Mouse (Mus musculus) lung, embryonic 14.5 days (tissue): ENCODE measurements around the gene Pogz. TPM values are rescaled to one million over a fixed set of nuclear protein-coding genes. Genes with fewer than 3 reads are reported as not detected.

Experiments
- ATAC-seq: fragments of 200-750 bp; cut with Nextera tagmentation; 2 replicates; pipeline ENCODE4 v1.8.0; 2017; ENCODE audit warnings: mild to moderate bottlenecking, moderate TSS enrichment, moderate library complexity; ENCODE audit not compliant: insufficient read depth
- DNase-seq: peaks from one replicate; pipeline ENCODE4 v3.0.0-alpha.2; 2015
- H3K27ac ChIP-seq: fragments of 300-500 bp; sonication (generic); 2 replicates; pipeline ENCODE4 v1.5.1; 2014; ENCODE audit warnings: low read depth, mild to moderate bottlenecking, moderate library complexity
- H3K27me3 ChIP-seq: fragments of 300-500 bp; sonication (generic); 2 replicates; pipeline ENCODE4 v1.6.1; 2014; ENCODE audit warnings: low read length, control low read depth; ENCODE audit not compliant: insufficient read depth
- H3K36me3 ChIP-seq: fragments of 300-500 bp; sonication (generic); 2 replicates; pipeline ENCODE4 v1.6.1; 2014; ENCODE audit warnings: control low read depth; ENCODE audit not compliant: insufficient read depth
- H3K4me1 ChIP-seq: fragments of 300-500 bp; sonication (generic); 2 replicates; pipeline ENCODE4 v1.6.1; 2014; ENCODE audit warnings: antibody characterized with exemption, control low read depth; ENCODE audit not compliant: insufficient read depth
- H3K4me2 ChIP-seq: fragments of 300-500 bp; sonication (generic); 2 replicates; pipeline ENCODE4 v1.6.1; 2014; ENCODE audit warnings: mild to moderate bottlenecking
- H3K4me3 ChIP-seq: fragments of 300-500 bp; sonication (generic); 2 replicates; pipeline ENCODE4 v1.5.1; 2014; ENCODE audit warnings: low read depth, low read length
- H3K9ac ChIP-seq: fragments of 300-500 bp; sonication (generic); 2 replicates; pipeline ENCODE4 v1.6.1; 2014
- H3K9me3 ChIP-seq: fragments of 300-500 bp; sonication (generic); 2 replicates; pipeline ENCODE4 v1.6.1; 2016; ENCODE audit warnings: low read depth, low read length, control low read depth
- CTCF ChIP-seq: IDR thresholded peaks from 2 replicates; pipeline ENCODE4 v1.5.1; 2016; ENCODE audit warnings: antibody characterized with exemption, low read depth
- WGBS: fragments of 180-500 bp; shearing (Covaris S2); extraction: QIAGEN DNeasy Blood & Tissue Kit; methylation state at CpG from one replicate; pipeline ENCODE4 v1.1.7; 2014; 5-methylcytosine and 5-hydroxymethylcytosine counted together
- polyA plus RNA-seq: library from polyadenylated mRNA; unstranded; fragments of >200 nt; fragmentation: Nextera tagmentation; extraction: Ambion mirVana; gene quantifications from 2 replicates; pipeline ENCODE4 v1.2.1, GENCODE M21; 2014

Pogz gene
- polyA plus RNA-seq, 1 experiment from 2014 or later: 22.1 TPM

GRCm38 (mm10) chr3:94796181-94796580 is 41.2 kb upstream of the Pogz start:
- Histone ChIP-seq H3K27ac (no peak overlapping the region), H3K4me2 (no peak overlapping the region), H3K27me3 (no peaks in the 10 kb centered on the region), H3K9me3 (no peaks in the 10 kb centered on the region), H3K36me3 (no peaks in the 10 kb centered on the region), H3K9ac (no peak overlapping the region), H3K4me3 (no peak overlapping the region), H3K4me1 (no peaks in the 10 kb centered on the region)
- no peak for DNase-seq
- no peak for ATAC-seq
- TF ChIP-seq CTCF: no peak

GRCm38 (mm10) chr3:94804146-94804545 is 33.2 kb upstream of the Pogz start:
- no peaks in the 10 kb centered on the region for H3K36me3 ChIP-seq
- H3K27ac ChIP-seq: peak overlapping the region; percentile 21
- ATAC-seq (no peak), DNase-seq (peak; percentile 43)
- H3K4me1 ChIP-seq: no peaks in the 10 kb centered on the region
- H3K9me3 ChIP-seq: no peaks in the 10 kb centered on the region
- no peak for TF ChIP-seq CTCF
- H3K4me3 ChIP-seq: no peak overlapping the region
- 13% methylated on average over 10 of the region's 10 CpGs for WGBS
- H3K4me2 ChIP-seq: no peak overlapping the region
- no peak overlapping the region for H3K9ac ChIP-seq
- H3K27me3 ChIP-seq: no peaks in the 10 kb centered on the region

GRCm38 (mm10) chr3:94804976-94805375 is 32.4 kb upstream of the Pogz start:
- ATAC-seq (no peak), DNase-seq (no peak)
- H3K4me3 ChIP-seq: no peak overlapping the region
- no peak overlapping the region for H3K9ac ChIP-seq
- H3K27ac ChIP-seq: no peak overlapping the region
- no peak for TF ChIP-seq CTCF
- H3K27me3 ChIP-seq: no peaks in the 10 kb centered on the region
- H3K4me2 ChIP-seq: no peak overlapping the region
- no peaks in the 10 kb centered on the region for H3K4me1 ChIP-seq
- no peaks in the 10 kb centered on the region for H3K36me3 ChIP-seq
- H3K9me3 ChIP-seq: no peaks in the 10 kb centered on the region
- 83% methylated on average over 4 of the region's 4 CpGs for WGBS

GRCm38 (mm10) chr3:94808296-94808695 is 29.1 kb upstream of the Pogz start:
- ATAC-seq (no peak), DNase-seq (no peak)
- Histone ChIP-seq H3K9me3 (no peaks in the 10 kb centered on the region), H3K27ac (no peak overlapping the region), H3K4me3 (no peak overlapping the region), H3K27me3 (no peaks in the 10 kb centered on the region), H3K9ac (no peak overlapping the region), H3K4me2 (no peak overlapping the region), H3K4me1 (no peaks in the 10 kb centered on the region), H3K36me3 (no peaks in the 10 kb centered on the region)
- 59% methylated on average over 1 of the region's 1 CpGs for WGBS
- TF ChIP-seq CTCF: peak; percentile 24

- H3K27me3 ChIP-seq: no peaks in the 10 kb centered on the region
- H3K9ac ChIP-seq: no peak overlapping the region
- 15% methylated on average over 4 of the region's 4 CpGs for WGBS
- ATAC-seq: 0 out of 2 replicates have a peak, but pooled peaks have one; percentile 28
- DNase-seq: peak; percentile 69
- no peaks in the 10 kb centered on the region for H3K9me3 ChIP-seq
- H3K4me1 ChIP-seq: no peaks in the 10 kb centered on the region
- H3K4me3 ChIP-seq: no peak overlapping the region
- no peaks in the 10 kb centered on the region for H3K36me3 ChIP-seq
- TF ChIP-seq CTCF: peak; percentile 55
- H3K27ac ChIP-seq: no peak overlapping the region
- no peak overlapping the region for H3K4me2 ChIP-seq
Observed at GRCm38 (mm10) chr3:94811628-94812027, 25.7 kb upstream of the Pogz start.

GRCm38 (mm10) chr3:94813651-94814050 is 23.7 kb upstream of the Pogz start:
- Histone ChIP-seq H3K4me2 (no peak overlapping the region), H3K9me3 (no peaks in the 10 kb centered on the region), H3K36me3 (no peaks in the 10 kb centered on the region), H3K27me3 (no peaks in the 10 kb centered on the region), H3K4me1 (no peaks in the 10 kb centered on the region), H3K27ac (no peak overlapping the region), H3K4me3 (no peak overlapping the region), H3K9ac (no peak overlapping the region)
- WGBS: 88% methylated on average over 3 of the region's 3 CpGs
- ATAC-seq (no peak), DNase-seq (no peak)
- no peak for TF ChIP-seq CTCF

- ATAC-seq (no peak), DNase-seq (no peak)
- Histone ChIP-seq H3K36me3 (no peaks in the 10 kb centered on the region), H3K4me2 (no peak overlapping the region), H3K27ac (no peak overlapping the region), H3K9ac (no peak overlapping the region), H3K9me3 (no peaks in the 10 kb centered on the region), H3K4me3 (no peak overlapping the region), H3K27me3 (no peaks in the 10 kb centered on the region), H3K4me1 (no peaks in the 10 kb centered on the region)
- no peak for TF ChIP-seq CTCF
- WGBS: 70% methylated on average over 4 of the region's 4 CpGs
Observed at GRCm38 (mm10) chr3:94814063-94814462, 23.3 kb upstream of the Pogz start.

DNA sequence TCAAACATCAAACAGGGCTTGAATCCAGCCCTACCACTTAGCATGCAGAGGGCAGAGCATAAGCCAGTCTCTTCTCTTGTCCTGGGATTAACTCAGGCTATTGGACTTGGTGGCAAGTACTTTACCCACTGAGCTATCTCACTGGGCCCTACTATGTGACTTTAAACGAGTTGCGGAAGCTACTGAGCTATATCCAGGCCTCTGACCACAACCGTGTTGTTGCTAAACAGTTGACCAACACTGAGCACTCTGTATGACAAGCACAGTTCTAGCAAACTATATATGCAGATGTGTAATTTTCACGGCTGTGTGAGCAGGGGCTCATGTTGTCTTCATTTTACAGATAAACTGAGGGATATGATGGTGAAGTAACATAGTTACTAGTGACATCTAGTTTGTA is 22.7 kb upstream of the Pogz start:
- H3K27ac ChIP-seq: no peak overlapping the region
- H3K9me3 ChIP-seq: no peaks in the 10 kb centered on the region
- no peak overlapping the region for H3K4me2 ChIP-seq
- no peak for TF ChIP-seq CTCF
- no peaks in the 10 kb centered on the region for H3K27me3 ChIP-seq
- H3K36me3 ChIP-seq: no peaks in the 10 kb centered on the region
- DNase-seq: no peak
- no peak overlapping the region for H3K4me3 ChIP-seq
- no peak overlapping the region for H3K9ac ChIP-seq
- no peak for ATAC-seq
- H3K4me1 ChIP-seq: no peaks in the 10 kb centered on the region
- WGBS: 78% methylated on average over 4 of the region's 4 CpGs
